Mouse (Mus musculus): ENCODE measurements around the gene Reck. TPM values are rescaled to one million over a fixed set of nuclear protein-coding genes. Genes with fewer than 3 reads are reported as not detected.

Gene Reck
- polyA plus RNA-seq, 1 experiment = not detected

- peaks cover 76% of the 10 kb centered on the region for H3K36me3 ChIP-seq (ENCODE audit: control insufficient read depth)
- peaks cover 52% of the 10 kb centered on the region for H3K4me1 ChIP-seq (ENCODE audit: control insufficient read depth)
- no peak overlapping the region for H3K4me3 ChIP-seq (replicated peaks)
- no peaks in the 10 kb centered on the region for H3K27me3 ChIP-seq (ENCODE audit: control insufficient read depth)
- TF ChIP-seq GATA1 (IDR thresholded peaks at IDR 0.05; ENCODE audit: low read length) = no peak
- no peak for TF ChIP-seq TAL1 (IDR thresholded peaks at IDR 0.05; ENCODE audit: low read length)
- no peaks in the 10 kb centered on the region for H3K9me3 ChIP-seq (ENCODE audit: control insufficient read depth, low read length)
Observed at GRCm38 (mm10) chr4:43971541-43972136, 96.3 kb downstream of the Reck start.

- Histone ChIP-seq H3K4me3 (replicated peaks) (no peak overlapping the region), H3K9me3 (ENCODE audit: control insufficient read depth, low read length) (no peaks in the 10 kb centered on the region), H3K36me3 (ENCODE audit: control insufficient read depth) (peaks cover 73% of the 10 kb centered on the region), H3K27me3 (ENCODE audit: control insufficient read depth) (no peaks in the 10 kb centered on the region), H3K4me1 (ENCODE audit: control insufficient read depth) (peaks cover 47% of the 10 kb centered on the region)
- TF ChIP-seq TAL1 (IDR thresholded peaks at IDR 0.05; ENCODE audit: low read length) (no peak), GATA1 (IDR thresholded peaks at IDR 0.05; ENCODE audit: low read length) (no peak)
Observed at GRCm38 (mm10) chr4:43972137-43972591, 96.8 kb downstream of the Reck start.

- no peak for TF ChIP-seq TAL1 (IDR thresholded peaks at IDR 0.05; ENCODE audit: low read length)
- no peak for TF ChIP-seq GATA1 (IDR thresholded peaks at IDR 0.05; ENCODE audit: low read length)
- no peaks in the 10 kb centered on the region for H3K9me3 ChIP-seq (ENCODE audit: control insufficient read depth, low read length)
- H3K4me3 ChIP-seq (replicated peaks) = no peak overlapping the region
- H3K36me3 ChIP-seq (ENCODE audit: control insufficient read depth) = peaks cover 76% of the 10 kb centered on the region
- H3K4me1 ChIP-seq (ENCODE audit: control insufficient read depth) = peaks cover 35% of the 10 kb centered on the region
- no peaks in the 10 kb centered on the region for H3K27me3 ChIP-seq (ENCODE audit: control insufficient read depth)
Observed at GRCm38 (mm10) chr4:43973526-43973981, 98.2 kb downstream of the Reck start.

- Histone ChIP-seq H3K4me1 (ENCODE audit: control insufficient read depth) (peaks cover 28% of the 10 kb centered on the region), H3K4me3 (replicated peaks) (no peak overlapping the region), H3K9me3 (ENCODE audit: control insufficient read depth, low read length) (no peaks in the 10 kb centered on the region), H3K27me3 (ENCODE audit: control insufficient read depth) (no peaks in the 10 kb centered on the region), H3K36me3 (ENCODE audit: control insufficient read depth) (peaks cover 82% of the 10 kb centered on the region)
- TF ChIP-seq GATA1 (IDR thresholded peaks at IDR 0.05; ENCODE audit: low read length) (no peak), TAL1 (IDR thresholded peaks at IDR 0.05; ENCODE audit: low read length) (no peak)
Observed at GRCm38 (mm10) chr4:43974914-43975616, 99.7 kb downstream of the Reck start.

GRCm38 (mm10) chr4:43976223-43976740 lies 101.0 kb downstream of the Reck start:
- Histone ChIP-seq H3K27me3 (ENCODE audit: control insufficient read depth) (no peaks in the 10 kb centered on the region), H3K4me1 (ENCODE audit: control insufficient read depth) (peaks cover 23% of the 10 kb centered on the region), H3K9me3 (ENCODE audit: control insufficient read depth, low read length) (no peaks in the 10 kb centered on the region), H3K4me3 (replicated peaks) (no peak overlapping the region), H3K36me3 (ENCODE audit: control insufficient read depth) (peaks cover 72% of the 10 kb centered on the region)
- TF ChIP-seq TAL1 (IDR thresholded peaks at IDR 0.05; ENCODE audit: low read length) (no peak), GATA1 (IDR thresholded peaks at IDR 0.05; ENCODE audit: low read length) (no peak)

- Histone ChIP-seq H3K4me3 (replicated peaks) (no peak overlapping the region), H3K4me1 (ENCODE audit: control insufficient read depth) (peaks cover 19% of the 10 kb centered on the region), H3K9me3 (ENCODE audit: control insufficient read depth, low read length) (no peaks in the 10 kb centered on the region), H3K27me3 (ENCODE audit: control insufficient read depth) (no peaks in the 10 kb centered on the region), H3K36me3 (ENCODE audit: control insufficient read depth) (peaks cover 48% of the 10 kb centered on the region)
- TF ChIP-seq GATA1 (IDR thresholded peaks at IDR 0.05; ENCODE audit: low read length) = no peak
- no peak for TF ChIP-seq TAL1 (IDR thresholded peaks at IDR 0.05; ENCODE audit: low read length)
Observed at GRCm38 (mm10) chr4:43978521-43979443, 103.5 kb downstream of the Reck start.

- Histone ChIP-seq H3K9me3 (ENCODE audit: control insufficient read depth, low read length) (no peaks in the 10 kb centered on the region), H3K4me3 (replicated peaks) (no peak overlapping the region), H3K36me3 (ENCODE audit: control insufficient read depth) (peaks cover 39% of the 10 kb centered on the region), H3K4me1 (ENCODE audit: control insufficient read depth) (peaks cover 16% of the 10 kb centered on the region), H3K27me3 (ENCODE audit: control insufficient read depth) (peaks cover 6% of the 10 kb centered on the region)
- TF ChIP-seq TAL1 (IDR thresholded peaks at IDR 0.05; ENCODE audit: low read length) (no peak), GATA1 (IDR thresholded peaks at IDR 0.05; ENCODE audit: low read length) (no peak)
Observed at GRCm38 (mm10) chr4:43979746-43980145, 104.4 kb downstream of the Reck start.

GRCm38 (mm10) chr4:43980236-43980635 lies 104.9 kb downstream of the Reck start:
- Histone ChIP-seq H3K36me3 (ENCODE audit: control insufficient read depth) (peaks cover 36% of the 10 kb centered on the region), H3K4me1 (ENCODE audit: control insufficient read depth) (peaks cover 14% of the 10 kb centered on the region), H3K9me3 (ENCODE audit: control insufficient read depth, low read length) (no peaks in the 10 kb centered on the region), H3K4me3 (replicated peaks) (no peak overlapping the region), H3K27me3 (ENCODE audit: control insufficient read depth) (peaks cover 7% of the 10 kb centered on the region)
- TF ChIP-seq TAL1 (IDR thresholded peaks at IDR 0.05; ENCODE audit: low read length) = no peak
- TF ChIP-seq GATA1 (IDR thresholded peaks at IDR 0.05; ENCODE audit: low read length) = no peak

All from erythroblast, embryonic 14.5 days (primary cell).